Mouse (Mus musculus) lung, embryonic 15.5 days (tissue): Measurements from ENCODE around the gene Tmem266. TPM values are rescaled to one million over a fixed set of nuclear protein-coding genes. Genes with fewer than 3 reads are reported as not detected.

Experiments used
- polyA plus RNA-seq: library from polyadenylated mRNA; unstranded; fragments of >200 nt; fragmentation: Nextera tagmentation; extraction: Ambion mirVana; gene quantifications from 2 replicates; pipeline ENCODE4 v1.2.1, GENCODE M21; 2015

Tmem266 gene
- polyA plus RNA-seq, 1 experiment from 2014 or later: 0.24 TPM

Other genes with a start within 250 kb of the Tmem266 start
- gene Ube2q2, start 178.1 kb upstream of the Tmem266 start, polyA plus RNA-seq: 35.1 and 37.4 TPM in 2 replicates
- 57.2 and 64.1 TPM in 2 replicates for gene Fbxo22, start 118.0 kb upstream of the Tmem266 start, polyA plus RNA-seq
- 1.0 and 1.1 TPM in 2 replicates for gene Nrg4, start 69 bp upstream of the Tmem266 start, polyA plus RNA-seq
- gene Etfa, start 185.3 kb downstream of the Tmem266 start, polyA plus RNA-seq: 205 and 209 TPM in 2 replicates
- gene Isl2, start 211.8 kb downstream of the Tmem266 start, polyA plus RNA-seq: 0.27 TPM in 1 of 2 replicates, not detected in the other